Mouse (Mus musculus): ENCODE data around the gene Rrn3. TPM values are rescaled to one million over a fixed set of nuclear protein-coding genes. Genes with fewer than 3 reads are reported as not detected.

The Rrn3 gene
- total and polyA plus RNA-seq, 3 experiments: 60.0 to 92.8 TPM; not detected in 1

GRCm38 (mm10) chr16:13807616-13808015 is 27.1 kb downstream of the Rrn3 start:
- Histone ChIP-seq H3K79me2 (ENCODE audit: control insufficient read depth, insufficient read depth, low read length, poor library complexity) (no peaks in the 10 kb centered on the region), H3K4me1 (ENCODE audit: control insufficient read depth in 1 of 2, insufficient read depth in 2 of 2, low read length in 2 of 2) (no peaks in the 10 kb centered on the region), H3K36me3 (ENCODE audit: control insufficient read depth in 1 of 2, insufficient read depth in 2 of 2, low read length in 2 of 2) (peaks cover 0 to 25% of the 10 kb centered on the region in 2 experiments; a peak in 2 of 4 replicates), H3K9ac (ENCODE audit: control insufficient read depth, low read depth, low read length, poor library complexity, severe bottlenecking) (no peak overlapping the region), H3K27me3 (ENCODE audit: control insufficient read depth in 1 of 2, insufficient read depth in 2 of 2, low read length in 2 of 2) (no peaks in the 10 kb centered on the region), H3K27ac (ENCODE audit: control insufficient read depth, low read depth, low read length) (no peak overlapping the region), H3K9me3 (replicated peaks; ENCODE audit: insufficient read depth, low read length) (no peaks in the 10 kb centered on the region), H3K4me3 (ENCODE audit: control insufficient read depth in 1 of 2, insufficient read depth in 1 of 2, low read depth in 2 of 2, low read length in 2 of 2) (no peak overlapping the region)
- TF ChIP-seq UBTF (IDR thresholded peaks at IDR 0.05; ENCODE audit: borderline replicate concordance, insufficient read depth, low read depth, low read length): no peak
- TF ChIP-seq MAX (IDR thresholded peaks at IDR 0.05; ENCODE audit: low read length): no peak
- 0 out of 2 replicates have a peak, but pooled peaks have one; percentile 22 for TF ChIP-seq POLR2AphosphoS5 (IDR thresholded peaks at IDR 0.05; ENCODE audit: borderline replicate concordance, low read depth, low read length)
- no peak for DNase-seq (ENCODE audit: low read depth, low spot score)

GRCm38 (mm10) chr16:13808410-13808809 is 27.9 kb downstream of the Rrn3 start:
- Histone ChIP-seq H3K4me1 (ENCODE audit: control insufficient read depth in 1 of 2, insufficient read depth in 2 of 2, low read length in 2 of 2) (no peaks in the 10 kb centered on the region), H3K27ac (ENCODE audit: control insufficient read depth, low read depth, low read length) (no peak overlapping the region), H3K9me3 (replicated peaks; ENCODE audit: insufficient read depth, low read length) (no peaks in the 10 kb centered on the region), H3K36me3 (ENCODE audit: control insufficient read depth in 1 of 2, insufficient read depth in 2 of 2, low read length in 2 of 2) (peaks cover 0 to 23% of the 10 kb centered on the region in 2 experiments; a peak in 2 of 4 replicates), H3K4me3 (ENCODE audit: control insufficient read depth in 1 of 2, insufficient read depth in 1 of 2, low read depth in 2 of 2, low read length in 2 of 2) (no peak overlapping the region), H3K27me3 (ENCODE audit: control insufficient read depth in 1 of 2, insufficient read depth in 2 of 2, low read length in 2 of 2) (no peaks in the 10 kb centered on the region), H3K9ac (ENCODE audit: control insufficient read depth, low read depth, low read length, poor library complexity, severe bottlenecking) (no peak overlapping the region), H3K79me2 (ENCODE audit: control insufficient read depth, insufficient read depth, low read length, poor library complexity) (no peaks in the 10 kb centered on the region)
- DNase-seq (ENCODE audit: low read depth, low spot score): no peak
- TF ChIP-seq SIN3A (IDR thresholded peaks at IDR 0.05; ENCODE audit: low read length): no peak
- no peak for TF ChIP-seq ELF1 (IDR thresholded peaks at IDR 0.05; ENCODE audit: low read depth, low read length)

GRCm38 (mm10) chr16:13812152-13812551 is 31.6 kb downstream of the Rrn3 start:
- Histone ChIP-seq H3K9me3 (replicated peaks; ENCODE audit: insufficient read depth, low read length) (no peaks in the 10 kb centered on the region), H3K27ac (ENCODE audit: control insufficient read depth, low read depth, low read length) (no peak overlapping the region), H3K36me3 (ENCODE audit: control insufficient read depth in 1 of 2, insufficient read depth in 2 of 2, low read length in 2 of 2) (peaks cover 0 to 13% of the 10 kb centered on the region in 2 experiments; a peak in 2 of 4 replicates), H3K9ac (ENCODE audit: control insufficient read depth, low read depth, low read length, poor library complexity, severe bottlenecking) (no peak overlapping the region), H3K4me3 (ENCODE audit: control insufficient read depth in 1 of 2, insufficient read depth in 1 of 2, low read depth in 2 of 2, low read length in 2 of 2) (no peak overlapping the region), H3K27me3 (ENCODE audit: control insufficient read depth in 1 of 2, insufficient read depth in 2 of 2, low read length in 2 of 2) (no peaks in the 10 kb centered on the region), H3K4me1 (ENCODE audit: control insufficient read depth in 1 of 2, insufficient read depth in 2 of 2, low read length in 2 of 2) (no peaks in the 10 kb centered on the region), H3K79me2 (ENCODE audit: control insufficient read depth, insufficient read depth, low read length, poor library complexity) (no peaks in the 10 kb centered on the region)
- no peak for DNase-seq (ENCODE audit: low read depth, low spot score)
- no peak for TF ChIP-seq POLR2A (IDR thresholded peaks at IDR 0.05; ENCODE audit: control insufficient read depth in 1 of 2, insufficient read depth in 1 of 2, low read depth in 1 of 2, low read length in 2 of 2, poor library complexity in 1 of 2)
- TF ChIP-seq TBP (IDR thresholded peaks at IDR 0.05; ENCODE audit: low read depth, low read length): no peak
- no peak for TF ChIP-seq MAFK (IDR thresholded peaks at IDR 0.05; ENCODE audit: borderline replicate concordance, low read depth, low read length)
- TF ChIP-seq ZKSCAN1 (IDR thresholded peaks at IDR 0.05; ENCODE audit: low read depth, low read length): no peak
- no peak for TF ChIP-seq SMC3 (IDR thresholded peaks at IDR 0.05; ENCODE audit: low read depth, low read length)
- TF ChIP-seq E2F4 (IDR thresholded peaks at IDR 0.05; ENCODE audit: borderline replicate concordance, low read depth, low read length): no peak
- no peak for TF ChIP-seq MAX (IDR thresholded peaks at IDR 0.05; ENCODE audit: low read length)
- no peak for TF ChIP-seq SIN3A (IDR thresholded peaks at IDR 0.05; ENCODE audit: low read length)
- no peak for TF ChIP-seq MAZ (IDR thresholded peaks at IDR 0.05; ENCODE audit: low read depth, low read length)
- TF ChIP-seq TCF12 (IDR thresholded peaks at IDR 0.05; ENCODE audit: low read depth, low read length): no peak
- TF ChIP-seq NELFE (IDR thresholded peaks at IDR 0.05; ENCODE audit: low read depth, low read length): no peak
- TF ChIP-seq CHD1 (IDR thresholded peaks at IDR 0.05; ENCODE audit: low read depth, low read length): no peak
- TF ChIP-seq EP300 (IDR thresholded peaks at IDR 0.05; ENCODE audit: low read depth in 1 of 2, low read length in 2 of 2): no peak
- no peak for TF ChIP-seq RCOR1 (IDR thresholded peaks at IDR 0.05; ENCODE audit: low read depth, low read length)
- no peak for TF ChIP-seq ZC3H11A (IDR thresholded peaks at IDR 0.05; ENCODE audit: low read depth, low read length)
